Mouse (Mus musculus): Measurements from ENCODE around the gene Plekhg1. TPM values are rescaled to one million over a fixed set of nuclear protein-coding genes. Genes with fewer than 3 reads are reported as not detected.

The Plekhg1 gene
- polyA plus RNA-seq, 1 experiment from 2014 or later, result 7.6 TPM

GRCm38 (mm10) chr10:3920368-3921152 is 180.4 kb downstream of the Plekhg1 start:
- Histone ChIP-seq H3K9me3 (no peaks in the 10 kb centered on the region), H3K4me3 (no peak overlapping the region), H3K9ac (no peak overlapping the region), H3K36me3 (no peaks in the 10 kb centered on the region), H3K4me1 (replicated peaks) (peaks cover 15% of the 10 kb centered on the region), H3K27me3 (no peaks in the 10 kb centered on the region), H3K4me2 (no peak overlapping the region), H3K27ac (replicated peaks) (no peak overlapping the region)
- WGBS, result 73% methylated on average over 20 of the region's 20 CpGs
- peak; percentile 92 for ATAC-seq (ENCODE audit: low read depth)

DNA sequence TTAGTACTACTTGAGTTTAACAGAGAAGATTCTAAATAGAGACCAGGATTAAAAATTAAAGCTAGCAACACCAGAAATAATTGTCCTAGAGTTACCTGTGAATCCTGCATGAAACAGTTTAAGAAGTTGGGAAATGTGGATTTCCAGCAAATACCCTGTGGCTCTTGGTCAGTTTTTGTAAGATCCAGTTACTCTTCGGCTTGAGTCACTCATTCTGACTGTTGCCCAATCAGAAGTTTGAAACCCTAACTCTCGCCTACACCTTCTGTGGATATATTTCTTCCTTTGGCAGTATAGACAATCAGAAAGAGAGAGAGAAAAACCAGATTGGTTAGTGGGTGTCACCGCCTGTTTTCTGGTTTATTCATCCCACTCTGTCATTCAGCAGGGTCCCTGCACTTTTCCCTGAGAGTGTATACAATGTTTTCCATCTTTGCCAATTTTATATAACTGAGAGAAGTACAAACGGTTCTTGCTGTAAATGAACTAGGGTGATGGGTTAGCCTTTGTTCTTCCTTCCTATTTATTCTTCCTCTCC is 187.9 kb downstream of the Plekhg1 start:
- 85% methylated on average over 4 of the region's 4 CpGs for WGBS
- Histone ChIP-seq H3K27me3 (no peaks in the 10 kb centered on the region), H3K4me1 (replicated peaks) (no peaks in the 10 kb centered on the region), H3K36me3 (0 out of 2 replicates have a peak, but pooled peaks cover 2% of the 10 kb centered on the region), H3K9me3 (no peaks in the 10 kb centered on the region), H3K9ac (no peak overlapping the region), H3K27ac (replicated peaks) (no peak overlapping the region), H3K4me2 (no peak overlapping the region), H3K4me3 (no peak overlapping the region)
- ATAC-seq (ENCODE audit: low read depth), result no peak

DNA sequence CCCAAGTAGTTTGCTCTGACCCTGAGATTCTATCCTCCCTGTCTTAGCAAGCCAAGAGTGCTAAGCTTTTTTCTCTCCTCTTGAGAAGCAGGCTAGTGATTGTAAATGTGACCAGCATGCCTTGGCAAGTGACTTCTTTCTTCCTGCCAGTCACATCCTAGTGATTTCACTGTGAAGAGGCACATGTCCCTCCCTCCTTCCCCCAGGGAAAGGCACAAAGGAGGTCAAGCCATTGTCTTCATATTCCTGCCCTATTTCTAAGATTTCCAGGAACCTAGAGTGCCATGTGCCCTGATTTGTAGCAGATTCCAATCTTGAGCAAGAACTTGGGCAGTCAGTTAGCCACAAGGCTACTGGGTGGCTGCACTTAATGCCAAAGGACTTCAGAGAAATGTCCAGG is 191.7 kb downstream of the Plekhg1 start:
- Histone ChIP-seq H3K4me2 (no peak overlapping the region), H3K36me3 (0 out of 2 replicates have a peak, but pooled peaks cover 2% of the 10 kb centered on the region), H3K4me1 (replicated peaks) (no peaks in the 10 kb centered on the region), H3K27me3 (no peaks in the 10 kb centered on the region), H3K9ac (no peak overlapping the region), H3K9me3 (no peaks in the 10 kb centered on the region), H3K27ac (replicated peaks) (no peak overlapping the region), H3K4me3 (no peak overlapping the region)
- no peak for ATAC-seq (ENCODE audit: low read depth)

DNA sequence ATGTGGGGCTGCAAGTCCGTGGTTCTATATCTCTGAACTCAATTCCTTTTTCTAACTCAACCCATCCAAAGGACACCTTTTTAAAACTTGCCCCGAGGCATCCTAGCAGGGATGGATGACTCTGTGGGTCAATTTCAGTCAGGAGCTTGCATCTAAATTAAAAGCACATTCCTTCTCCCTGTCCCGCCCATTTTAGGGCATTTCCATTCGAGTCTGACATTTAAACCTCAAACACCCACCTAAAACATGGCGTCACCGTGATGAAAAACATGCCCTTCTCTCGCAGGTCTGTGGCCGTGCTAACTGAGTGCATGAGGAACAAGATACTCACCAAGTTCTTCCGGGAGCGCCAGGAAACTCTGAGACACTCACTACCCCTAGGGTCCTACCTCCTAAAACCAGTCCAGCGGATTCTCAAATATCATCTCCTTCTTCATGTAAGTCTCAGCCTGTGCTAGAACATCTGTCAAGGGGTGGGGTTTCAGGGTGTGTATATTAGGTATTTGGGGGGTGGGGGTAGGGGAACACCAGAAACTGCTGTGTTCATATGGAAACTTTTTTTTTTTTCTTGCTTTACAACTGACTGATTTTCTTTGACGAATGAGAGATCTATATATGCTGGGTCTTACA is 193.3 kb downstream of the Plekhg1 start:
- no peak overlapping the region for H3K4me2 ChIP-seq
- H3K4me3 ChIP-seq, result no peak overlapping the region
- WGBS, result 85% methylated on average over 12 of the region's 12 CpGs
- H3K9me3 ChIP-seq, result no peaks in the 10 kb centered on the region
- no peaks in the 10 kb centered on the region for H3K4me1 ChIP-seq (replicated peaks)
- no peak for ATAC-seq (ENCODE audit: low read depth)
- H3K27ac ChIP-seq (replicated peaks), result no peak overlapping the region
- H3K27me3 ChIP-seq, result no peaks in the 10 kb centered on the region
- H3K9ac ChIP-seq, result no peak overlapping the region
- 0 out of 2 replicates have a peak, but pooled peaks cover 2% of the 10 kb centered on the region for H3K36me3 ChIP-seq

DNA sequence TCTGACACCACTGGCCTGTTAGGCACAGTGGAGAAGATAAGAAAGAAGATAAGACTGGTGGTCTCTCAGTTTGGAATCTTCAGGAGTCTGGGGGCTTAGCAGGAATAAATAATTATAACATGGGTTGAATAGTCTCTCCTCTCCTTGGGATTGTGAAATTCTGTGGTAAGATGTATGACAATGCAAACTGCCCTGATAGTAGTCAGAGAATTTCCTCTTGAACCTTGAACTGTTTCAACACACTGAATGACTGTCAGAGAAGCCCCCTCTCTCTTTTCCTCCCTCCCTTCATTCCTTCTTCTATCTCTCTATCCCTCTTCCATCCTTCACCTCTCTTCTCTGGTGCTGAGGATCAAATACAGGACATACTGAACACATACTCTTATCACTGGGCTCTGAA is 196.7 kb downstream of the Plekhg1 start:
- Histone ChIP-seq H3K4me2 (no peak overlapping the region), H3K9me3 (no peaks in the 10 kb centered on the region), H3K4me1 (replicated peaks) (no peaks in the 10 kb centered on the region; the same call in 1 of the 2 replicates), H3K4me3 (no peak overlapping the region), H3K27me3 (no peaks in the 10 kb centered on the region), H3K9ac (no peak overlapping the region), H3K27ac (replicated peaks) (no peak overlapping the region), H3K36me3 (no peaks in the 10 kb centered on the region)
- no peak for ATAC-seq (ENCODE audit: low read depth)

DNA sequence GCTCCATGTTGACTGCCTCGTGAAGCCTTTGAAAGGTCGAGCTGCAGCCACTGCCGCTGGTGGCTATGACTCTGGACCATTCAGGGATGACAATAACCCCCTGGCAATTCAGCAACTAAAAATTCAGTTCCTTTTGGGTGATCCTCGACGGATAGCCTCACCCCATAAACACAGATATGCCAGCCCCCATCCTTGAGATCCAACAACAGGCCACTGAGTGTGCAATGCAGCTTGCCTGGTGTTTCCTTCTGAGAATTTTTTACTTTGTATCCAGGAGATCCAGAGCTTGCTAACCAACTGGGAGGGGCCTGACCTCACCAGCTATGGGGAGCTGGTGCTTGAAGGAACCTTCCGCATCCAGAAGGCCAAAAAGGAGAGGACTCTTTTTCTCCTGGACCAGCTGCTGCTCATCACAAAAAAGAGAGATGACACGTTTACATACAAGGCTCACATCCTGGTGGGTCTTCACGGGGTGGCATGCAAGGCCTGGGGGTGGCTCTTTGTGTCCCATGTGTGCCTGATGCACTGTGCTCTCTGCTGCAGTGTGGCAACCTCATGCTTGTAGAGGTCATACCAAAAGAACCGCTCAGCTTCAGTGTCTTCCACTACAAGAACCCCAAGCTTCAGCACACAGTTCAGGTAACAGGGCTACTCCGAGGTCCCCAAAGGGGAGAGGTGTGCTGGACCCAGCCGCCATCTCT is 199.9 kb downstream of the Plekhg1 start:
- Histone ChIP-seq H3K4me1 (replicated peaks) (no peaks in the 10 kb centered on the region; the same call in 1 of the 2 replicates), H3K27ac (replicated peaks) (no peak overlapping the region), H3K9ac (no peak overlapping the region), H3K4me3 (no peak overlapping the region), H3K36me3 (no peaks in the 10 kb centered on the region), H3K27me3 (no peaks in the 10 kb centered on the region), H3K4me2 (no peak overlapping the region), H3K9me3 (no peaks in the 10 kb centered on the region)
- WGBS, result 92% methylated on average over 11 of the region's 11 CpGs
- ATAC-seq (ENCODE audit: low read depth), result no peak

- Histone ChIP-seq H3K27ac (replicated peaks) (no peak overlapping the region), H3K9ac (no peak overlapping the region), H3K9me3 (no peaks in the 10 kb centered on the region), H3K36me3 (no peaks in the 10 kb centered on the region), H3K4me2 (no peak overlapping the region), H3K4me3 (no peak overlapping the region), H3K4me1 (replicated peaks) (no peaks in the 10 kb centered on the region; the same call in 1 of the 2 replicates), H3K27me3 (no peaks in the 10 kb centered on the region)
- no peak for ATAC-seq (ENCODE audit: low read depth)
- 87% methylated on average over 6 of the region's 6 CpGs for WGBS
Measured at GRCm38 (mm10) chr10:3940596-3940975, 200.4 kb downstream of the Plekhg1 start.

DNA sequence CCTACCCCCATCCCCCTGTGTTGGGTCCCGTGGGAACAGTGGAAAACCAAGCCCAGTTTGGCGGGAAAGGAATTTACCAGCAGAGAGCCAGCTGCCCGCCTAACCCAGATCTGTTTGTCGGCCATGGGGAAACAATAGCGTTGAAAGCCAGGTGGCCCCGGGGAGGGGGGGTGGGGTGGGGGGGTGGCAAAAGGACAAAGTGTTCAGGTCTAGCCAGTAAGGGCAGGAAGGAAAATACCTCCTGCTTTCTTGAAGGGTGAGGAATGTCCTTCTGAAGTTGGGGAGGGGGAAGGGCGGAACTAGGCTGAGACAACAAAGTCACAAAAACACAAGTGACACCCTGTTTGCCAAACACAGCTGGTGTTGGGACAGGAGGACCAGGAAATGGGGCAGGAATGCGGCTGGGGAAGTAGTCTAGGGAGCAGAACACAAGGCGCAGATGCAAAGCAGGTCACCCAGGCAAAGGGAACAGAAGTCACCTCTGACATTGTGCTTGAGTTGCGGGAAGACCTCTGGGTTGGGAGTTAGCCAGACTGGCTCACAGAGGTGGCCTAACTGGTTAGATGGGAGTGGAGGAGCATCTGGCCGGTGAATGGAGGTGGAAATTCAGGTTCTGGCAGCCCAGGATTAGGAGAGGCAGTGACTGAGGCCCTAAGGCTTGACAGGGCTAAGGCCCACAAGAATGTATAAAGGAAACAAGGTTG is 201.0 kb downstream of the Plekhg1 start:
- 31% methylated on average over 11 of the region's 11 CpGs for WGBS
- Histone ChIP-seq H3K9ac (no peak overlapping the region), H3K4me2 (no peak overlapping the region)

DNA sequence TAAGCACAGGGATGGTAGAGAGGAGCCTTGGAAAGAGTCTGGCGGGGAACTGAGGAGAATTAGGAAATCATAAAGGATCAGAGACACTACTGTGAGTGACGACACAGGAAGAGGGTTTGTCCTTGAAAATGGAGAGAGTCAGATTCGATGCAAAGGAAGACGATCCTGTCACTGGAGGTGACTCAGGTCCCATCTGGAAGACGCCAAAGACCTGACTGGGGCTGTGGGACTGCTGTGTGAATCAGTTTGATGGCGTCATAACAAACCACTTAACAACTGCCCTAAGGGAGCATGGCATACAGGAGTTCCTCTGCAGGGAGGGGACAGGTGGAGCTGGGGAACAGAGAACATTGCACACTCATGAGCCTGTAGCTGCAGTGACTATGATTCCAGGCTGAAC is 202.1 kb downstream of the Plekhg1 start:
- Histone ChIP-seq H3K27ac (replicated peaks) (no peak overlapping the region), H3K27me3 (no peaks in the 10 kb centered on the region), H3K4me2 (no peak overlapping the region), H3K4me1 (replicated peaks) (no peaks in the 10 kb centered on the region; the same call in 1 of the 2 replicates), H3K4me3 (no peak overlapping the region), H3K9ac (no peak overlapping the region), H3K9me3 (no peaks in the 10 kb centered on the region), H3K36me3 (no peaks in the 10 kb centered on the region)
- 70% methylated on average over 6 of the region's 6 CpGs for WGBS
- no peak for ATAC-seq (ENCODE audit: low read depth)

More for the DNA sequence above, 201.0 kb downstream of the Plekhg1 start:
- H3K9me3 ChIP-seq, result no peaks in the 10 kb centered on the region
- ATAC-seq (ENCODE audit: low read depth), result no peak
- H3K27ac ChIP-seq (replicated peaks), result no peak overlapping the region
- H3K27me3 ChIP-seq, result no peaks in the 10 kb centered on the region
- H3K4me1 ChIP-seq (replicated peaks), result no peaks in the 10 kb centered on the region; the same call in 1 of the 2 replicates
- H3K4me3 ChIP-seq, result no peak overlapping the region
- H3K36me3 ChIP-seq, result no peaks in the 10 kb centered on the region

GRCm38 (mm10) chr10:3943492-3944395 is 203.6 kb downstream of the Plekhg1 start:
- no peaks in the 10 kb centered on the region for H3K36me3 ChIP-seq
- H3K4me3 ChIP-seq, result no peak overlapping the region
- H3K4me1 ChIP-seq (replicated peaks), result no peaks in the 10 kb centered on the region; the same call in 1 of the 2 replicates
- no peak overlapping the region for H3K9ac ChIP-seq
- H3K4me2 ChIP-seq, result no peak overlapping the region
- 38% methylated on average over 10 of the region's 10 CpGs for WGBS
- no peak overlapping the region for H3K27ac ChIP-seq (replicated peaks)
- no peaks in the 10 kb centered on the region for H3K9me3 ChIP-seq
- no peaks in the 10 kb centered on the region for H3K27me3 ChIP-seq
- peak; percentile 74; the same call in 1 of the 2 replicates for ATAC-seq (ENCODE audit: low read depth)

- Histone ChIP-seq H3K4me1 (replicated peaks) (no peaks in the 10 kb centered on the region), H3K9ac (no peak overlapping the region), H3K27me3 (no peaks in the 10 kb centered on the region), H3K27ac (replicated peaks) (no peak overlapping the region), H3K9me3 (no peaks in the 10 kb centered on the region), H3K36me3 (no peaks in the 10 kb centered on the region), H3K4me2 (no peak overlapping the region), H3K4me3 (no peak overlapping the region)
- no peak for ATAC-seq (ENCODE audit: low read depth)
- WGBS, result 89% methylated on average over 17 of the region's 17 CpGs
Measured at GRCm38 (mm10) chr10:3946871-3947270, 206.7 kb downstream of the Plekhg1 start.

Measured in neural tube, embryonic 13.5 days (tissue).